Mouse (Mus musculus) layer of hippocampus, postnatal 10 days (tissue): ENCODE results near the gene Ltbp4. TPM values are rescaled to one million over a fixed set of nuclear protein-coding genes. Genes with fewer than 3 reads are reported as not detected.

Source experiments
- DNase-seq, 2 experiments: peaks; one replicate each; pipeline ENCODE4 v3.0.0; 2021; ENCODE audit warnings: low spot score in 2 of 2
- long read RNA-seq: library from polyadenylated mRNA; stranded (forward); transcript quantifications from one replicate; pipeline ENCODE4 v2.0.0, GENCODE M21; 2023
- total RNA-seq, 2 experiments: library from RNA; stranded (reverse); gene quantifications; 2 replicates each; pipeline ENCODE4 v1.2.3; 2021

Gene Ltbp4
- 10 to 100 TPM; 49.9 to 59.2 TPM for total RNA-seq
- long read RNA-seq, full-length matches to known transcripts: 5 of 22 reads
- long read RNA-seq, partial matches to known transcripts: 10 of 22 reads
- long read RNA-seq, other reads (novel, unspliced or antisense): 7 of 22 reads

DNA sequence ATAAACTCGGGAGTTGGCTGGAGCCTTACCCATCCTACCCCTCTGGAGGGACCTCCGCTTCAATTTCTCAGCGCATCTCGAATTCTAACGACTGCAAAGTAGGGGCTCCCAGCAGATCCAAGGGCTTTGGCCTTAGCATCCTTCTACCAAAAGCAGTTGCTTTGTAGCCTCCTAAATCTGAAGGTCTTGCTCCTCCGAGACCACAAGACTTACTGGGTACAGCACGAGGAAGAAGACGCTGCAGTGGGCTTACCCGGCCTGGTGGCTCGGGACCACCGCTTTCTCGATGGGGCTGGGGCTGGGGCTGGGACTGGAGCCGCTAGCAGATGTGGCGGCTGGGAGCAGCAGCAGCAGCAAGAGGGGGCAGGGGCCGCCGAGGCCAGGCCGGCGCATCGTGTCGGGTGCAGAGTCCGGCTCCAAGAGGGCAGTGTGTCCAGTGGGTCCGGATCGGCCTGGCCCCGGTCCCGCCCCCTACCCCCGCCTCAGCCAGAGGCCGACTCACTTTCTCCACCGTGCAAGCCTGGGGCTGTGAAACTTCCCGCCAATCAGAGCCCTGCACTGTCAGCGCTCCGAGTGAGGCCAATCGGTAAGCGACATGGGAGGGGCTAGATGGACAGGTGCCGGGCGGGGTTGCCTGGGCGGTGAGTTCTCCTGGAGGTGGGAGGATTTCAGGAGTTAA is at the start of gene Ltbp4:
TSS of gene Ltbp4 (minus strand) at position 518 of the 679 bp plus-strand sequence.
- no peak for DNase-seq

- DNase-seq: peak; percentile 62 to 71
Observed at GRCm38 (mm10) chr7:27384731-27385130, 47.2 kb upstream of the Ltbp4 start.

- no peak for DNase-seq
Observed at GRCm38 (mm10) chr7:27384134-27384533, 46.6 kb upstream of the Ltbp4 start.

GRCm38 (mm10) chr7:27383233-27383632 is 45.7 kb upstream of the Ltbp4 start:
- no peak for DNase-seq

DNA sequence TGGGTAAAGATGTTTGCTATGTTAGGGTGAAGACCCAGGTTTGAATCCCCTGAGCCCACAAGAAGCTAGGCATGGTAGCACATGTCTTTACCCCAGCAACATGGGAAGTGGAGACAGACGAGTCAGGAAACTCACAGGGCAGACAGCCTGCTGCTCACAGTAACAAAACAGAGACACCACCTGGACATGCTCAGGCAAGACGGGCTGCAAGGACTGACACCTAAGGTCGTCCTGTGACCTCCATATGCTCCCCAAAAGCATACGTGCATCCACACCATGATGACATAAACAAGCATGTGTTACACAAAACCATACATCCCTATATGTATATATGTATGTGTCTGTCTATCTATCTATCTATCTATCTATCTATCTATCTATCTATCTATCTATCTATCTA is 44.1 kb upstream of the Ltbp4 start:
- no peak for DNase-seq

DNA sequence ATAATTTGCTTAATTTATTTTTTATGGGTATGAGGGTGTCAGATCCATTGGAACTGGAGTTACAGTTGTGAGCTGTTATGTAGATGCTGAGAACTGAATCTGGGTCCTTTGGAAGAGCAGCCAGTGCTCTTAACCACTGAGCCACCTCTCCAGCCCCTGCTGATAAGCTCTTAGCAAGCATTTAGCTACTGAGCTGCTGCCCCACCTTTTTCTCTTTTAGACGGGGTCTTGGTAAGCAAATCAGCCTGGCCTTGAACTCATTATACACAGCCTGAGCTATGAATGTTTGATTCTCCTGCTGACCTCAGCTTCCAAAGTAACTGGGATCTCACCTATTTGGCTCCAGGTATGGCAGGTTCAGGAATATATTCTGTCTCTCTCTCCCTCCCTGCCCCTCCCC is 43.5 kb upstream of the Ltbp4 start:
- no peak for DNase-seq

GRCm38 (mm10) chr7:27379836-27380235 is 42.3 kb upstream of the Ltbp4 start:
- no peak for DNase-seq

GRCm38 (mm10) chr7:27378431-27378830 is 40.9 kb upstream of the Ltbp4 start:
- DNase-seq: peak in 1 of 2 experiments; percentile 52

DNA sequence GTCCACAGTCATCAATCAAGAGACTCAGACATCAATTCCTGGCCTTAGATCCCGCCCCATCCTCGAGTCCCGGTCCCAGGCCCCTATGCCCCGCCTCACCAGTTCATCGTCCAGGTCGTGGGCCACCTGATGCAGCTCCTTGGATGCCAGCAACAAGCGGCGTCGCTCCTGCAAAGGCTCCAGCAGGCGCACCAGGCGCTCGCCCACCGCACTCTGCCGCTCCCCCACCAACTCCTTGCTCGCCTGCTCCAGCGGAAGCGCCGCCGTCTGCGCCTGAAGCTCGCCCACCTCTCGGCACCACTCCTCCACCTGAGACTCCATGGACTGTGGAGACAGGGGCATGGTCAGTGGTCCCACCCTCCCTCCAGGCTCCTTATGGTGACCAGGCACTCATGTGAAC is 37.8 kb upstream of the Ltbp4 start:
- DNase-seq: peak in 1 of 2 experiments; percentile 49

DNA sequence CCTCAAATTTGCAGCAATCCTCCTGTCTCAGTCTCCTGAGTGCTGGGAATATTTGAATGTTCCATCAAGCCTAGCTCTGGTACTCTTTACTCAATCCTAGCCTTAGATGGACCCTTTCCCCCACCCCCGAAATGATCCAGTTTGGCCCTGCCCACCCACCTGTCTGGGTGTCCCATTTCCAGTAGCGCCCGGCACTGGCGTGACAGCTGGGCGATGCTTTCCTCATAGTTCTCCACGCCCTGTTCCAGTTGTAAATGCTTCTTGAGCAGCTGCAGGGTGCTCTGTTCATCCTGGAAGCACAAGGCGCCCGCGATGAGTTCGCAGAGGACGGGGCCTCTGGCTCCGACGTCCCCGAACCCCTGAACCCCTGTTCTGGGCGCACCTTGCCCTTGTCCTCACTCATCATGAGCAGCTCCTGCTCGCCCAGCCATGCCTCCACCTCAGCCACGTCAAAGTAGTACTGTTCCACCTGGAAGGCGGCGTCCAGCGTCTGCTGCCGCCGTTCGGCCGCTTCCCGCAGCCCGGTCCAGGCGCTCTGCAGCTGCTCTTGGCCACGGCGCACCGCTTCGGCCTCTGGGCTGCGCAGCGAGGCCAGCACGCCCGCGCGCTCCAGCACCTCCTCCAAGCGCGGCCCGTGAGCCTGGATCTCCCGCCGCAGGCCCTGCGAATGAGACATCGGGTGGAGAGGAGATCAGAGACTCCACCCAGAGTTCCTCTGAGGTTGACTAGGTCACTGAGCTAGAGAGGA is 34.4 kb upstream of the Ltbp4 start:
- no peak for DNase-seq

GRCm38 (mm10) chr7:27369111-27369510 is 31.6 kb upstream of the Ltbp4 start:
- no peak for DNase-seq

- DNase-seq: no peak
Observed at GRCm38 (mm10) chr7:27367976-27368375, 30.5 kb upstream of the Ltbp4 start.

DNA sequence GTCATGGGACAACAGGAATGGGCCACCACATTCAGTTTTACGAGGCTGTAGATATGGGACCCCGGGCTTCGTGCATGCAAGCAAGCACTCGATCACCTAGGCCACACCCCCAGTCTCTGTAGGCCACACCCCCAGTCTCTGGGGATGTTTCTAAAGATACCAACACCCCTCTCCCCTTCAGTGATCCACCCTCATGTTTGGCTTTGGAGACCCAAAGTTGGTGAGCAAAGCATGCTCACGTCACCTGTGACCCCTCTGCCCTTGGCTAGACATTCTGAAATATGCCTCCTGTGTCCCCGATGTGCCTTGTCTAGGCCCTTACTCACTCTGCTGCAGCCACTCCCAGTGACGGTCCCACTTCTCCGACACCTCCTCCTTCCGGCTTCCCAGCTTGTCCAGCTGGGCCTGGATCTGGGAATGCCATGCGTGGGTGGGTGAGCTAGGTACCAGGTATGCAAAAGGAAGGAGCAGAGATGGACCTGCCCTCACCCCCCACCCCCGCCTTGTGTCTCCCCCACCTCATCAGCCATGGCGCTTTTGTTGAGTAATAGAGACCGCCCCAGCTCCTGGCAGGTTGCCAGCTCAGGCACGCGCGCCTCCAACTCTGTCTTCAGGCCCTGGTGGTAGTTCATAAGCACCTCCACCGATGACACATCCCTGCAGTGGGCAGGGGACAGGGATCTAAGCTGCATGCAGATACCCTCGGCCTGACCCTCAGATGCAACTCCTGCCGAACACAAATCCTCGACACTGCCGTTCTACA is 28.8 kb upstream of the Ltbp4 start:
- DNase-seq: no peak

DNA sequence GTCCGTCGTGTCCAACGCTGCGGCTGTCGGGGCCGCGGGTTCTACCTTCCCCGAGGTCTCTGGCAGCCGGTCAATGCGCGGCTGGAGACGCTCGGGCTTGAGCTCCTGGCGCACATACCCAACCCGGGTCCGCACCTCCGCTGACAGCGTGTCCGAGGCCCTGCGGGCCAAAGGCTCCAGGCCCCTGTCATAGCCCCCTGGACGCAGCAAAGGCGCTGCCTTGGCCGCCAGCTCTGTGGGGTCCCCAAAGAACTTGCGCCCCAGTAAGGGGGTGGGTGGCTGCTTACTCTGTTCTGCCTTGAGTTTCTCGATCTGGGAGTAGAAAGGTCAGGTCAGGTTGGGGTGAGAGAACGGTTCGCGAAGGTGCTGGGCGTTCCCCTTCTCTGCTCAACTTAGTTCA is 26.9 kb upstream of the Ltbp4 start:
- no peak for DNase-seq

DNA sequence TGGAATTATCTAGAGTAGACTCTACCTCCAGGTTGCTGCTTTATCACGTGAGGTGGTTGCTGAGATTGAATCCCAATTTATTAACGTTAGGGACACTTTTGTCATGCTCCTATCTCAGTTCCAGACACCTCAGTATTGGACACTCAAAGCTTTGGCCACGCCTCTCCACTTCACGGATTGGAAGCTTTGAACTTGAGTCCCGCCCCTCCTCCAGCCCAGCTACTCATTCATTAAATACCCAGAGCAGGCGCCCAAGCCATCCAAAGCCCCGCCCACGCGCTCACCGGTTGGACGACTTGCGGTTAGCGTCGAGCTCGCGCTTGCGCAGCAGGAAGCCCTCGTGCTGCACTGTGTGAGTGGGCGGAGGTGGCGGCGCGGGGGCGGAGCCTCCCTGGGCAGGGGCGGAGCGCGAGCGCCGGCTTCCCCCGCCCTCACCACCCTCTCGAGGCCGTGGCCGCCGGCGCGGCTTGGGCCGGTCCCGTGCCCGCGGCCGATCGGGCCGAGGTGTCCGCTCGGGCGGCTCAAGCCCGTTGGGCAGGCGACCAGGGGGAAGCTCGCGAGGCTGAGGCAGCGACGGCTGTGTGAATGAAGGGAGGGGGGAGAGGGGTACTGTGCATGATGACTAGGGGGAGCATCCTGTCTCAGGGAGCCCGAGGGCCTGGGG is 23.9 kb upstream of the Ltbp4 start:
- peak; percentile 99 for DNase-seq

DNA sequence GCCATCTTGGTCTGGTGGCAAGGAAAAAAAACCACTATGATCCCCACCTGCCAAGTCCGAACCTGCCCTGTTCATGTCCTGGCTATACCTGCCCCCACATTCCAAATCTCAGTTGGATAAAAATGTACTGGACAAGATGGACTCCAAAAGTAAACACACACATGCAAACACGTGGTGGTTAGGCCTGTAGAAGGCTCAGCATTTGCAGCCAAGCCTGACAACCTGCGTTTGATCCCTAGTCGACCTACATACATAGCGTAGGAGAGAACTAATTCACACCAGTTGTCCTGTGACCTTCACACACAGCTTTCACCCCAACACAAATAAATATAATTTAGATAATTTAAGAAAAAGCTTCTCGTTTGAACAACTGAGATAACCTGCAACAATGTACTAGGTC is 23.3 kb upstream of the Ltbp4 start:
- no peak for DNase-seq

GRCm38 (mm10) chr7:27359706-27360358 is 22.3 kb upstream of the Ltbp4 start:
- DNase-seq: no peak

DNA sequence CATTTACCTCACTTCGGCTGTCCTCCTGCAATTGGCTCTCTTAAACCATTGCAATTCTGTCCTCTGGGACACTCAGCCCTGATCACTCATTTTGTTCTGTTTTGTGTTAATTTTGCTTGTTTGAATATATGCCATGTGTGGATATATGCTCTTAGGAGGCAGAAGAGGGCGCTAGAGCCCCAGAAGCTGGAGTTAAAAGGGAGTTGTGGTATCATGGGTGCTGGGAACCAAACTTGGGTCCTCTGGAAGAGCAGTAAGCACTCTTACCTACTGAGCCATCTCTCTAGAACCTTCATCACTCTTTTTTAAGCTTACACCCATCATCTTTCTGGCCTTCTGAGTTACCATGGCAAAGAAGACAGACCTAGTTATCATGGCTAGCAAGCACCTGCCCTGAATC is 21.7 kb upstream of the Ltbp4 start:
- no peak for DNase-seq

DNA sequence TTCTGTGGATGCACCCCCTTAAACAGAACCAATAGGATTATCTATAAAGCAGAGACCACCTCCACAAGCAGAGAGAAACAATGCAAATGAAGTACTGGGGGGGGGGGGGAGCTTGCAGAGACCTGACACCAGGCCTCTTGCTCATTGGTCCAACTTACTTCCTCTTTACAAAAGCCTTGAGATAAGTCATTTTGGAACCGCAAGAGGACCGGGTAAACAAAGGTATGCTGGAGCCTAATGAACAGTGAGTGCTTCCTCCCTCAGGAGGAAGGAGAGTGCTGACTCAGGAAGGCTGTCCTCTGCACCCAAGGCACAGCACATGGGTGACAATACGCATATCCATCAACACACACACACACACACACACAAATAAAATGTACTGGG is 20.1 kb upstream of the Ltbp4 start:
- no peak for DNase-seq

GRCm38 (mm10) chr7:27356861-27357594 is 19.5 kb upstream of the Ltbp4 start, which contains the start of gene Gm20479:
TSS of gene Gm20479 (minus strand) at chr7:27357419.
- DNase-seq: no peak
